Mouse (Mus musculus) CH12.LX (cell line): ENCODE measurements around the gene Acss3.

Experiments used
- CTCF ChIP-seq, 2 experiments: IDR thresholded peaks in 1 of 2; conservative IDR thresholded peaks in 1 of 2; 2 replicates each; pipeline ENCODE4 v1.5.1; 2011 to 2012; ENCODE audit warnings: low read depth in 2 of 2, low read length in 2 of 2, improper control_type of control experiment in 1 of 2, inconsistent platforms in 1 of 2, mild to moderate bottlenecking in 1 of 2, moderate library complexity in 1 of 2
- KAT2A ChIP-seq: IDR thresholded peaks from 2 replicates; pipeline ENCODE4 v1.6.1; 2012; ENCODE audit warnings: low read length, improper control_type of control experiment, inconsistent platforms; ENCODE audit not compliant: insufficient replicate concordance
- MAFK ChIP-seq: IDR thresholded peaks from 2 replicates; pipeline ENCODE4 v1.6.1; 2011; ENCODE audit warnings: low read length, improper control_type of control experiment; ENCODE audit not compliant: insufficient replicate concordance
- MAX ChIP-seq: IDR thresholded peaks from 2 replicates; pipeline ENCODE4 v1.6.1; 2011; ENCODE audit warnings: low read length, improper control_type of control experiment
- POLR2A ChIP-seq: IDR thresholded peaks from 2 replicates; pipeline ENCODE4 v1.6.1; 2011; ENCODE audit warnings: low read depth, mild to moderate bottlenecking, improper control_type of control experiment, low read length
- UBTF ChIP-seq: IDR thresholded peaks from 2 replicates; pipeline ENCODE4 v1.6.1; 2012; ENCODE audit warnings: low read depth, mild to moderate bottlenecking, inconsistent platforms, low read length, improper control_type of control experiment, moderate library complexity
- ZMIZ1 ChIP-seq: IDR thresholded peaks from 2 replicates; pipeline ENCODE4 v1.6.1; 2012; ENCODE audit warnings: low read depth, mild to moderate bottlenecking, inconsistent platforms, low read length, improper control_type of control experiment

DNA sequence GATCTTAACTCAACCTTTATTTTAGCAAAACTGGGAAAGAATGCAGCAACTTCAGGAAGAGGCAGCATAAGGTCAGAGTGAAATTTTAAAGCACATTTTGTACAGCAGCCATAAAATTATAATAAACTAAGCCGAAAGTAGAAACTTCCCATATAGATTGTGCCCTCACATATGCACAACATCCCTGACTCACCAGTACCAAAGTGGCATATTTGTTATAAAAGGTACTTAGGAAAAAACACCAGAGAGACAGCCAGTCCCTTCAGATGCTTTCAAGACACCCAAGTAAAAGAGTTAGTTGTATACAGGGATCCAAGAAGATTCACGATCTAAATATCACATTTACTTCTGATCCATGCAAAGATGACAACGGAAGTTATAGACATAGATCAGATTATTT is 184.6 kb downstream of the Acss3 start:
- TF ChIP-seq UBTF (no peak), CTCF (conservative IDR thresholded peaks at IDR 0.05 in 1 of 2, IDR thresholded peaks at IDR 0.05 in 1 of 2; ENCODE audit: low read depth in 2 of 2, low read length in 2 of 2) (no peak), POLR2A (no peak), KAT2A (no peak), MAX (no peak), MAFK (no peak), ZMIZ1 (no peak)
